In genomic region chr7:75216180-75216579, GRCm38 (mm10) we compare ENCODE assay signal across 22 mouse cellular contexts.
"Had no signal": no experiment of that assay in that cellular context is flagged by ENCODE, and none has a peak within 500 bp of the region (broad histone marks: within the 10 kb centered on the region; RNA-seq: fewer than 3 reads in every experiment).

No protein-coding gene starts in this region.

- H3K27me3 ChIP-seq: embryonic facial prominence, embryonic 13.5 days; embryonic facial prominence, embryonic 15.5 days; forebrain, embryonic 12.5 days; forebrain, embryonic 13.5 days; forebrain, embryonic 15.5 days; heart, embryonic 12.5 days had no signal

- H3K4me1 ChIP-seq: embryonic facial prominence, embryonic 10.5 days; embryonic facial prominence, embryonic 12.5 days; embryonic facial prominence, embryonic 13.5 days; embryonic facial prominence, embryonic 15.5 days; forebrain, embryonic 10.5 days; heart, embryonic 10.5 days; heart, embryonic 12.5 days had no signal

- H3K27ac ChIP-seq: embryonic facial prominence, embryonic 10.5 days; embryonic facial prominence, embryonic 12.5 days; embryonic facial prominence, embryonic 13.5 days; embryonic facial prominence, embryonic 15.5 days; forebrain, embryonic 10.5 days; forebrain, embryonic 12.5 days; forebrain, embryonic 13.5 days; forebrain, embryonic 15.5 days; gastrocnemius, adult 2 months; heart, adult 2 months; heart, embryonic 10.5 days had no signal

- DNase-seq: cerebellum, postnatal 36 days; embryo, embryonic 11 days; forebrain, postnatal 0 days; gastrocnemius, adult 2 months; gastrocnemius, postnatal 10 days; gastrocnemius, postnatal 14 days; gastrocnemius, postnatal 25 days; gastrocnemius, postnatal 36 days; heart, adult 11 months; heart, adult 18-20 months; heart, adult 2 months had no signal

- H3K4me3 ChIP-seq: embryonic facial prominence, embryonic 10.5 days; embryonic facial prominence, embryonic 12.5 days; embryonic facial prominence, embryonic 13.5 days; embryonic facial prominence, embryonic 15.5 days; erythroblast, embryonic 14.5 days; forebrain, embryonic 10.5 days; forebrain, embryonic 12.5 days; forebrain, embryonic 13.5 days; forebrain, embryonic 15.5 days; gastrocnemius, adult 2 months; heart, adult 2 months; heart, embryonic 10.5 days; heart, embryonic 12.5 days had no signal
